In genomic region chr15:79928316-79928715, GRCm38 (mm10) we compare ENCODE assay signal across 8 mouse cellular contexts. TPM values are rescaled to one million over a fixed set of nuclear protein-coding genes. Genes with fewer than 3 reads are reported as not detected.
DNase-seq lines count a peak whose midpoint lies in the region; ATAC-seq and TF ChIP-seq lines count a peak whose summit lies in the region.

No protein-coding gene starts in this region.

- H3K4me1 ChIP-seq in heart, embryonic 12.5 days (replicated peaks): peaks cover 12% of the 10 kb centered on the region; the same call in 1 of the 2 replicates
- peaks cover 3 to 17% of the 10 kb centered on the region in 2 experiments; a peak in 3 of 4 replicates for H3K4me1 ChIP-seq in ES-E14 (ENCODE audit: control insufficient read depth in 2 of 2, insufficient read depth in 2 of 2, low read length in 2 of 2, poor library complexity in 1 of 2)
- peaks cover 9% of the 10 kb centered on the region; the same call in 1 of the 2 replicates for H3K4me1 ChIP-seq in forebrain, postnatal 0 days (ENCODE audit: insufficient read depth)
- peaks cover 36% of the 10 kb centered on the region for H3K4me1 ChIP-seq in liver, postnatal 0 days (ENCODE audit: insufficient read depth)

- WGBS in heart, embryonic 12.5 days: 85% methylated on average over 3 of the region's 3 CpGs
- 88% methylated on average over 3 of the region's 3 CpGs for WGBS in forebrain, postnatal 0 days
- WGBS in liver, postnatal 0 days (ENCODE audit: insufficient replicate concordance): 86% methylated on average over 3 of the region's 3 CpGs

- H3K4me3 ChIP-seq in heart, embryonic 12.5 days: peak overlapping the region; percentile 58; the same call in 1 of the 2 replicates
- H3K4me3 ChIP-seq in ES-E14 (ENCODE audit: insufficient read depth in 1 of 2, low read depth in 1 of 2, low read length in 2 of 2, poor library complexity in 1 of 2, severe bottlenecking in 1 of 2): peak overlapping the region; percentile 11 to 56
- H3K4me3 ChIP-seq in forebrain, postnatal 0 days (ENCODE audit: low read depth, low read length): no peak overlapping the region; the same call in 1 of the 2 replicates
- H3K4me3 ChIP-seq in liver, postnatal 0 days (ENCODE audit: low read depth, low read length): peak overlapping the region; percentile 60

- H3K4me2 ChIP-seq in heart, embryonic 12.5 days: peak overlapping the region; percentile 69
- peak overlapping the region; percentile 75 for H3K4me2 ChIP-seq in forebrain, postnatal 0 days (ENCODE audit: low read depth)
- peak overlapping the region; percentile 74 for H3K4me2 ChIP-seq in liver, postnatal 0 days (ENCODE audit: low read depth, low read length)

- in situ Hi-C loops in ES-E14 (cut with MboI; ENCODE audit: low sequenced_read_pairs in 2 of 2, unreplicated experiment in 2 of 2): no loop called here

- H3K9ac ChIP-seq in heart, embryonic 12.5 days: peak overlapping the region; percentile 65; the same call in 1 of the 2 replicates
- peak overlapping the region; percentile 38; the same call in 1 of the 2 replicates for H3K9ac ChIP-seq in ES-E14 (ENCODE audit: insufficient read depth, low read depth, low read length, poor library complexity, severe bottlenecking)
- peak overlapping the region; percentile 70 for H3K9ac ChIP-seq in forebrain, postnatal 0 days
- peak overlapping the region; percentile 86 for H3K9ac ChIP-seq in liver, postnatal 0 days (replicated peaks)

- no peak for ATAC-seq in heart, embryonic 12.5 days (ENCODE audit: insufficient number of reproducible peaks, low FRiP score)
- no peak for ATAC-seq in forebrain, postnatal 0 days
- no peak for ATAC-seq in liver, postnatal 0 days
- no peak for ATAC-seq in inflammation-experienced regulatory T-cells, adult 6 months

- H3K27ac ChIP-seq in heart, embryonic 12.5 days (ENCODE audit: poor library complexity, severe bottlenecking): no peak overlapping the region; the same call in 1 of the 2 replicates
- H3K27ac ChIP-seq in ES-E14 (ENCODE audit: insufficient read depth, low read depth, low read length, poor library complexity, severe bottlenecking): peak overlapping the region; percentile 92
- H3K27ac ChIP-seq in forebrain, postnatal 0 days (ENCODE audit: low read depth, low read length): peak overlapping the region; percentile 69; the same call in 1 of the 2 replicates
- H3K27ac ChIP-seq in liver, postnatal 0 days (ENCODE audit: low read depth): peak overlapping the region; percentile 85

- no peak for TF ChIP-seq CTCF in forebrain, postnatal 0 days (IDR thresholded peaks at IDR 0.05; ENCODE audit: low read depth)
- TF ChIP-seq CTCF in liver, postnatal 0 days (IDR thresholded peaks at IDR 0.05; ENCODE audit: low read depth): no peak

- TF ChIP-seq EP300 in liver, postnatal 0 days (IDR thresholded peaks at IDR 0.05; ENCODE audit: low read depth): no peak

- no peak for DNase-seq in heart, postnatal 36 days
- DNase-seq in ES-E14 (ENCODE audit: low read depth, low spot score): no peak
- no peak for DNase-seq in forebrain, postnatal 0 days
- DNase-seq in liver, postnatal 0 days: no peak
- DNase-seq in right cerebral cortex, postnatal 14 days: no peak
- DNase-seq in yolk sac, embryonic 10.5 days (ENCODE audit: low spot score): no peak

- H3K27me3 ChIP-seq in heart, embryonic 12.5 days (replicated peaks): peaks cover 39% of the 10 kb centered on the region
- H3K27me3 ChIP-seq in forebrain, postnatal 0 days (ENCODE audit: insufficient read depth, low read length): peaks cover 2% of the 10 kb centered on the region; the same call in 1 of the 2 replicates
- H3K27me3 ChIP-seq in liver, postnatal 0 days (ENCODE audit: insufficient read depth, low read length): peaks cover 13% of the 10 kb centered on the region

- intact Hi-C loops in heart, postnatal 36 days (cut with DNase I): no loop called here

- H3K36me3 ChIP-seq in heart, embryonic 12.5 days: no peaks in the 10 kb centered on the region
- peaks cover 43% of the 10 kb centered on the region for H3K36me3 ChIP-seq in ES-E14 (ENCODE audit: control insufficient read depth, insufficient read depth, low read length, poor library complexity, severe bottlenecking)
- no peaks in the 10 kb centered on the region for H3K36me3 ChIP-seq in forebrain, postnatal 0 days (ENCODE audit: insufficient read depth)
- no peaks in the 10 kb centered on the region for H3K36me3 ChIP-seq in liver, postnatal 0 days (replicated peaks; ENCODE audit: insufficient read depth, low read length)

- no peaks in the 10 kb centered on the region for H3K9me3 ChIP-seq in heart, embryonic 12.5 days (replicated peaks)
- no peaks in the 10 kb centered on the region for H3K9me3 ChIP-seq in ES-E14 (ENCODE audit: control insufficient read depth, insufficient read depth, low read depth, low read length)
- H3K9me3 ChIP-seq in forebrain, postnatal 0 days (ENCODE audit: low read length): no peaks in the 10 kb centered on the region
- H3K9me3 ChIP-seq in liver, postnatal 0 days (ENCODE audit: low read length): no peaks in the 10 kb centered on the region

TF ChIP-seq in ES-E14, 5 proteins besides CTCF, POLR2A, EP300 and RAD21:
- no peak for TF ChIP-seq HCFC1 (IDR thresholded peaks at IDR 0.05; ENCODE audit: borderline replicate concordance, insufficient read depth, low read length)
- no peak for TF ChIP-seq CHD2 (IDR thresholded peaks at IDR 0.05; ENCODE audit: low read depth, low read length)
- no peak for TF ChIP-seq ZNF384 (IDR thresholded peaks at IDR 0.05; ENCODE audit: low read depth, low read length)
- TF ChIP-seq ZC3H11A (IDR thresholded peaks at IDR 0.05; ENCODE audit: borderline replicate concordance, low read depth, low read length): no peak
- no peak for TF ChIP-seq MAFK (IDR thresholded peaks at IDR 0.05; ENCODE audit: insufficient read depth, low read depth, low read length)
TF ChIP-seq in ES-E14: peak in this region for 0.

RNA-seq across cellular contexts. Expression of gene Apobec3, which starts 36.9 kb away (rescaled TPM):
- polyA plus RNA-seq in heart, embryonic 12.5 days (2016; fragmentation: Nextera tagmentation; extraction: Ambion mirVana): 11.2 and 12.2 TPM in 2 replicates
- 1 to 10 TPM; 7.7 to 7.8 TPM for total RNA-seq in heart, postnatal 36 days (2021)
- total RNA-seq in ES-E14 (2012; rRNA removed): 39.9 and 42.4 TPM in 2 replicates
- total RNA-seq in forebrain, postnatal 0 days (2014; rRNA removed): 4.0 and 5.3 TPM in 2 replicates
- 3.1 and 3.6 TPM in 2 replicates for polyA plus RNA-seq in forebrain, postnatal 0 days (2015; fragmentation: Nextera tagmentation; extraction: Ambion mirVana)
- polyA plus RNA-seq in liver, postnatal 0 days (2015; fragmentation: Nextera tagmentation; extraction: Ambion mirVana): 34.6 and 38.1 TPM in 2 replicates
- 100 to 1,000 TPM; 509 to 683 (median 543) TPM for polyA plus RNA-seq in inflammation-experienced regulatory T-cells, adult 6 months (2017; shearing (Covaris generic))

RNA-seq across cellular contexts. Expression of gene Cbx7, which starts 42.6 kb away (rescaled TPM):
- polyA plus RNA-seq in heart, embryonic 12.5 days (2016; fragmentation: Nextera tagmentation; extraction: Ambion mirVana): 1.4 and 1.7 TPM in 2 replicates
- 10 to 100 TPM; 13.2 to 16.6 TPM for total RNA-seq in heart, postnatal 36 days (2021)
- total RNA-seq in ES-E14 (2012; rRNA removed): 171 and 233 TPM in 2 replicates
- total RNA-seq in forebrain, postnatal 0 days (2014; rRNA removed): 6.4 and 11.1 TPM in 2 replicates
- 2.4 and 3.1 TPM in 2 replicates for polyA plus RNA-seq in forebrain, postnatal 0 days (2015; fragmentation: Nextera tagmentation; extraction: Ambion mirVana)
- 1.0 and 1.2 TPM in 2 replicates for polyA plus RNA-seq in liver, postnatal 0 days (2015; fragmentation: Nextera tagmentation; extraction: Ambion mirVana)
- polyA plus RNA-seq in inflammation-experienced regulatory T-cells, adult 6 months (2017; shearing (Covaris generic)): 10 to 100 TPM; 13.3 to 48.6 (median 38.5) TPM

Comparison
In these comparisons a context has a peak if more than half of its experiments do, and no peak if none do; other contexts are left out.
1. RNA of gene Apobec3, which starts 36.9 kb away (polyA plus RNA-seq): 509 to 683 TPM in inflammation-experienced regulatory T-cells, adult 6 months; 34.6 to 38.1 TPM in liver, postnatal 0 days, 11.2 to 12.2 TPM in heart, embryonic 12.5 days and 3.1 to 3.6 TPM in forebrain, postnatal 0 days; every median in the first group is over 10 times any median in the second.
2. Peak in every context shown above with its lines, with median percentiles within 50 percentile points of each other: H3K4me2 ChIP-seq and H3K9ac ChIP-seq.